Mouse (Mus musculus): ENCODE results near the gene Dmpk. TPM values are rescaled to one million over a fixed set of nuclear protein-coding genes. Genes with fewer than 3 reads are reported as not detected.

The Dmpk gene
- 10 to 100 TPM; 12.2 to 17.9 TPM for total RNA-seq (2023)

DNA sequence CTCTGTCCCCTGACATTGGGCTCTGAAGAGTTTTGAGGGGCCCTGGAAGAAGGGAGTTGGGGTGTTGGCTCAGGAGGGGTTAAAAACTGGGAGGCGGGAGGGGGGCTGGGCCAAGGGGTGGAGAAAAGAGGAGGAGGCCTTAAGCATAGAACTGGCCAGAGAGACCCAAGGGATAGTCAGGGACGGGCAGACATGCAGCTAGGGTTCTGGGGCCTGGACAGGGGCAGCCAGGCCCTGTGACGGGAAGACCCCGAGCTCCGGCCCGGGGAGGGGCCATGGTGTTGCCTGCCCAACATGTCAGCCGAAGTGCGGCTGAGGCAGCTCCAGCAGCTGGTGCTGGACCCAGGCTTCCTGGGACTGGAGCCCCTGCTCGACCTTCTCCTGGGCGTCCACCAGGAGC, at the start of gene Dmpk:
Dmpk (plus strand) TSS at position 149 of the 400 bp plus-strand sequence.

DNA sequence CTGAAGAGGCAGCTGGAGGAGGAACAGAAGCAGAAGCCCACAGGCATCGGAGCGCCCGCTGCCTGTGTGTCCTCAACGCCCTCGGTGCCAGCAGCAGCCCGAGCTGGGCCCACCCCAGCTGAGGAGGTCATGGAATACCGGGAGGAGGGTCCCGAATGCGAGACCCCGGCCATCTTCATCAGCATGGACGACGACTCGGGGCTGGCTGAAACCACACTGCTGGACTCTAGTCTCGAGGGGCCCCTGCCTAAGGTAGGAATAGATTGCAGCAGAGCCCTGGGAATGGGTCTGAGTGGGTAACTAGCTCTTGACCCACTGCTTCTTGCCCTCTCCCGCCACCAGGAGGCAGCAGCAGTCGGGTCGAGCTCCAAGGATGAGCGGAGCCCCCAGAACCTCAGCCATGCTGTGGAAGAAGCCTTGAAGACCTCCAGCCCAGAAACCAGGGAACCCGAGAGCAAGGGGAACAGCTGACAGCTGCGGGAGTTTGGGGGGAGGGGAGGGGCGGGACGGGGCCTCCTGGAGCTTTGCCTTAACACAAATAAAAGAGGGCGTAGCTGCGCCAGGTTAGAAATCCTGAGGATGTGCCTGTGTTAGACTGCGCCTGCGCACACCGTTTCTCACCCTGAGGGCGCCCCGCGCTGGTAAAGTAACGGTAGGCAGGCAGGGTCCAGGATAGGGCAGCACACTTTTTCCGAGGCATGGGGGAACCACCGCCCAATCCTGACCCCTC, 29.4 kb upstream of the Dmpk start, which contains the start of gene Rsph6a:
Rsph6a (plus strand) TSS at position 644 of the 730 bp plus-strand sequence.

DNA sequence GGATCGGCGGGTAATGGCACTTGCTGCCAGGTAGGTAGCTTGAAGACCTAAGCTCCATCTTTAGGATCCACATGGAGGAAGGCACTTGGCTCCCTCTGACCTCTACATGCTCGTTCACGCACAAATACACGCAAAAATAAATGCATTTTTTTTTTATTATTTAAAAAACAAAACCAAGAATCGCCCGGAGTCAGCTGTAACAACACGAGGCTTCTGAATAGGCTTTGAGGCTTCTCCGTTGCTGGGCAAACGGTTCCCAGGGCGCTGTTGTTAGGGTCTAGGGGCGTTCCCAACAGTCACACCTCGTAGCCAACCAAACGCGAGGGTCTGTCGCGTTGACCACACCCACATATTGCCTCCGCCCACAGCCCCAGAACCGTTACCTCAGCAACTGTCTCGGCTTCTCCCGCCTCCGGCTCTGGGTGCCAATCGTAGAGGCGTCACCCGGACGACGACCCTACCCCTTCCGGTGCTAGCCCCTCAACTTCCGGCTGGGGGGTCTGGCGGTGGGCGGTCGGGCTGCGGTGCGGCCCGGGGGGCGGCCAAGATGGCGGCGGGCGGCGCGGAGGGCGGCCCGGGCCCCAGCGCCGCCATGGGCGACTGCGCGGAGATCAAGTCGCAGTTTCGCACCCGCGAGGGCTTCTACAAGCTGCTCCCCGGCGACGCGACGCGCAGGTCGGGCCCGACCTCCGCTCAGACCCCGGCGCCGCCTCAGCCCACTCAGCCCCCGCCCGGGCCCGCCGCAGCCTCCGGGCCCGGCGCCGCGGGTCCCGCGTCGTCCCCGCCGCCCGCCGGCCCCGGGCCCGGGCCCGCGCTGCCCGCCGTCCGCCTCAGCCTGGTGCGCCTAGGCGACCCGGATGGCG, 7.7 kb upstream of the Dmpk start, which contains the start of gene Dmwd:
Dmwd (plus strand) TSS at position 505 of the 863 bp plus-strand sequence.

DNA sequence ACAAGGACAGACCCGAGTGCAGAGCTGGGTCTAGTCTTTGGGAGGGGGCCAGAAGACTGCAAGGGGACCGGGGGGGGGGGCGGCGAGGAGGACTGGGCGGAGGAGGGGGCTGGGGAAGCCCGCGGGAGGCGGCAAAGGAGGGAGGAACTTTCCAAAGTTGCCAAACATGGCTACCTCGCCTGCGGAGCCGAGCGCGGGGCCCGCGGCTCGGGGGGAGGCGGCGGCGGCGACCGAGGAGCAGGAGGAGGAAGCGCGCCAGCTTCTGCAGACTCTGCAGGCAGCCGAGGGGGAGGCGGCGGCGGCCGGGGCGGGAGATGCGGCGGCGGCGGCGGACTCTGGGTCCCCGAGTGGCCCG, 10.8 kb downstream of the Dmpk start, which contains the start of gene Six5:
Six5 (plus strand) TSS at position 124 of the 355 bp plus-strand sequence.

DNA sequence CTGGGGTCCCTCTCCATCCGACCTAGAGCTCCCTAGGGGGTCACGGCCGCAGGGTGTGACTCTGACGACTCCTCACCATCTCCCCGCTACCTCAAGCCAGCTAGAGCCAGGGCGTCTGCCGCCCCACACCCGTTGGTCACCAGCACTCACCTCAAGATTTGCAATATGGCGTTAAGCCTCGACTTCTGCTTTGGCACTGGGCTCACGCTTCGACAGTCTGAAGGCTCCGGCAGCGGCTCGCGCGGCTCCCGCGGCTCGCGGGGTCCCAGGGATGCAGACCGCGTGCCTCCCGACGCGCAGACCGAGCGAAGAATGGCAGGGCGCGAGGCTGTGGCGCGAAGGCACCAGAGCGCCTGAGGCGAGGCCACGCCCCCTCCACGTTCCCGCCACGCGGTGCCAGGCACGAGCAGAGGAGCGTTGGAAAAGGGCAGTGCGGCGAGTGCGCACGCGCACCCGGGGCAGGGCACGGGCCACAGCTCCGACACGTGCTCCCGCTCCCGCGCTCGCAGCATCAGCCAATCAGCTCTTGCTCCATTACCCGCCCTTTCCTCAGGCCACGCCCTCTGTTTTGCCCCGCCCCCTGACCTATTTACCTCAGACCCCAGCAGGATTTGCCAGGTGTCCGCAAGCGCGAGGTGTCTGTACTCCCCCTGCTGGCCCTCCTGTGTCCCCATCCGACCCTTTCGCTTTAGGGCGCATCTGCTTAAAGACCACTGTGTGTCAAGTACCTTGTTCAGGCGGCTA, 34.6 kb downstream of the Dmpk start, which contains the start of gene Gm4969:
Gm4969 (minus strand) TSS at position 341 of the 744 bp plus-strand sequence.

DNA sequence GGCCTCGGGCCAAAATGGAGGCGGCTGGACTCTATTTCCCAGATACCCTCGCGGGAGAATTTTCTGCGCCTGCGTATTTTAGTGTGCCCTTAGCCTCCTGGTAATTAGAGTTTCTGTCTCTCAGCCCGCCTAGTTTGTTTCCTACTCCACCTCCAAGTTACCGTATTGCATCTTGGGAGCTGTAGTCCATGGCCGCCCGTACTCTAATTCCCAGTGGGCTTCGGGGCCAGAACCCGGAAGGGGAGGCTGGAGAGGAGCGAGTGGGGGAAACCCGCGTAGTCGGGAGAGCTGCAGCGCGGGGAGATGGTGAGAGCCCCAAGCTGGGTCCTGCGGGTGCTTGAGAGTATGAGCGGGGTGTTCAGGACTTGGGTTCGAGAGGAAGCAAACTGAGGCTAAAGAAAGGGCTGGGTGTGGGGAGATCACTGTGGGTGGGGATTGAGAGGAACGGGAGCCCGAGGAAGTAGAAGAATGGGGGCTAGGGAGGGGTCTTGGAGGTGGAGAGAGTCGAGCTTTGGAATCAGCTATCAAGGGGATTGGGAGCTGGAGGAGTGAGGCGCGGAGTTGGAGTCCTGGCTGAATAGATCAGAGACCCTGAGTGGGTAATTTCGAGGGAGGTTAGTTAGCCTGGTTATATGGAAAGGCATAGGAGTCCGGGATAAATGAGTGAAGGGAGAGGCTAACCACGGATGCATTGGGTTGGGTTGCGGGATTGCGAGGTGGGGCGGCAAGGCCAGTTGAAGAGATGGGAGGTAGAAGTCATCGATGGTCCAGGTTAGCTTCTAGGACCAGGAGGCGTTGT, 36.2 kb downstream of the Dmpk start, which contains the start of gene Fbxo46:
Fbxo46 (plus strand) TSS at position 229 of the 799 bp plus-strand sequence.

Other genes starting within 250 kb of the Dmpk start
- gene Mill2, start 243.9 kb upstream of the Dmpk start, total RNA-seq (2023): not detected
- gene Pglyrp1, start 212.5 kb upstream of the Dmpk start, total RNA-seq (2023): 10 to 100 TPM; 23.8 TPM
- 10 to 100 TPM; 22.8 to 37.2 TPM for gene Ccdc61, start 173.4 kb upstream of the Dmpk start, total RNA-seq (2023)
- not detected for gene Nova2, start 158.0 kb upstream of the Dmpk start, total RNA-seq (2023)
- gene Nanos2, start 96.4 kb upstream of the Dmpk start, total RNA-seq (2023): not detected
- 1 to 10 TPM; 1.4 to 1.8 TPM for gene Mypop, start 92.6 kb upstream of the Dmpk start, total RNA-seq (2023)
- gene Irf2bp1, start 79.8 kb upstream of the Dmpk start, total RNA-seq (2023): 10 to 100 TPM; 32.3 to 33.9 TPM
- not detected for gene Foxa3, start 60.3 kb upstream of the Dmpk start, total RNA-seq (2023)
- gene Sympk, start 59.5 kb upstream of the Dmpk start, total RNA-seq (2023): 100 to 1,000 TPM; 109 to 118 TPM
- under 1 TPM in 1 of 2 experiments, not detected in 1; 0.58 TPM for gene Rsph6a, start 29.2 kb upstream of the Dmpk start, total RNA-seq (2023)
- gene Dmwd, start 7.6 kb upstream of the Dmpk start, total RNA-seq (2023): 10 to 100 TPM; 15.1 to 15.8 TPM
- under 1 TPM; 0.24 to 0.46 TPM for gene Six5, start 10.7 kb downstream of the Dmpk start, total RNA-seq (2023)
- not detected for gene Gm4969, start 34.5 kb downstream of the Dmpk start, total RNA-seq (2023)
- 10 to 100 TPM; 27.1 to 29.2 TPM for gene Fbxo46, start 36.0 kb downstream of the Dmpk start, total RNA-seq (2023)
- gene Qpctl, start 65.4 kb downstream of the Dmpk start, total RNA-seq (2023): 10 to 100 TPM; 12.3 to 14.1 TPM
- gene Snrpd2, start 65.9 kb downstream of the Dmpk start, total RNA-seq (2023): 100 to 1,000 TPM in 1 of 2 experiments, 10 to 100 TPM in 1; 89.6 to 100 TPM
- gene Gipr, start 82.3 kb downstream of the Dmpk start, total RNA-seq (2023): not detected
- gene Eml2, start 92.6 kb downstream of the Dmpk start, total RNA-seq (2023): 10 to 100 TPM; 20.6 to 35.2 TPM
- gene Gpr4, start 128.7 kb downstream of the Dmpk start, total RNA-seq (2023): not detected
- 10 to 100 TPM; 37.9 to 54.7 TPM for gene Opa3, start 144.5 kb downstream of the Dmpk start, total RNA-seq (2023)
- 100 to 1,000 TPM; 403 to 410 TPM for gene Vasp, start 188.0 kb downstream of the Dmpk start, total RNA-seq (2023)
- gene Ppm1n, start 196.2 kb downstream of the Dmpk start, total RNA-seq (2023): not detected
- gene Rtn2, start 198.8 kb downstream of the Dmpk start, total RNA-seq (2023): not detected
- gene Fosb, start 226.2 kb downstream of the Dmpk start, total RNA-seq (2023): 1,000 to 10,000 TPM in 1 of 2 experiments, 100 to 1,000 TPM in 1; 524 to 1,527 TPM